Mouse (Mus musculus) granulocyte monocyte progenitor cell, adult 5-6 weeks (primary cell): ENCODE results near the gene Rnaseh2a. TPM values are rescaled to one million over a fixed set of nuclear protein-coding genes. Genes with fewer than 3 reads are reported as not detected.

Experiments
- ATAC-seq: replicated peaks from 2 replicates; pipeline ENCODE4 v1.8.0; 2016; ENCODE audit warnings: mild to moderate bottlenecking, moderate TSS enrichment, inconsistent platforms; ENCODE audit not compliant: poor library complexity, severe bottlenecking
- total RNA-seq, 2 experiments: library from RNA; stranded (forward) in 1 of 2; stranded (reverse) in 1 of 2; fragments of 200-712, 200-1000 nt in 1 of 2; fragments of >200 nt in 1 of 2; fragmentation: Nextera tagmentation in 1 of 2; gene quantifications; 2 replicates each; pipeline ENCODE4 v1.2.3; 2014 to 2017

Rnaseh2a gene
- 116 and 172 TPM in 2 replicates for total RNA-seq (2014; fragmentation: Nextera tagmentation)
- 91.3 and 148 TPM in 2 replicates for total RNA-seq (2017)

DNA sequence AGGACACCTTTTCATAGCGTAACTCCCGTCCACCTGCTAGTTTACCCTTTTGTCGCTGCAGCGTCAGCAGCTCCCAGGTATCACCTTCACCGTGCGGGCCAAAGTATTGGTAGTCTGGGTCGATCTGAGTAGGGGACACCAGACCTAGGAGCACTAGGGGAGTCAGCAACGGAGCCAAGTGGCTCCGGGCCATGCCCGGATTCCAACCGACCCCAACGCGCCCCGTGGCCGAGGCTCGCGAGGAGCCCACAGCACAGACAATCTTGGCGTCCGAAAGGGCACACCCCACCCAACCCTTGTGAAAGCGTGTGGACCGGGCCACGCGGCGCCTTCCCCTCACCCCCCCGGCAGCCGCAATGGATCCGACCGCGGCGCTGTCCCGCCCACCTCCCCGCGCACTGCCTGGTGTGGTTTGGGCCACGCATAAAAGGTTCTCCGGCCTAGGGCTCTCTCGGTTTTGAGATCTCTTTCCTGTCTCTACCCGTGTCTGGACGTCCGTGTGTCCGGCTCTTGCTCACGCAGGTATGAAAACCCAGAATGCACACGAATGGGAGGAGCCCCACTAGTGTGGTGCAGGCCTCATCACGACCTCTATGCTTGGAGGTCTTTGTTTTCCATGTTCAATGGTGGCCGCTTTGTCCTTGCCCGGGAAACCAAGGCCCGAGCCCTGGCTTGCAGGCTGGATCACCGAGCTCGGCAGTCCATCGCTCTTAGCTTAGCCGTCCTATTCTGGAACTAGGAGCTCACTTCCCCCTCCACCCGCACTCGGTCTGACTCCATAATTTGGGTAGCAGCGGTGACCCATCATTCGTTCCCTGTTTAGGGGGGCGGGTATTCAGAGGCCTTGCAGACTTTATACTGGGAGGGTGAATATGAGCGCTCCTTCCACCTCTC, at the start of gene Rnaseh2a, which contains the start of the genes Gm49661 and Prdx2:
Gene Rnaseh2a (minus strand): TSS at position 527 of the 894 bp plus-strand sequence.
Gene Gm49661 (minus strand): TSS at position 193 of the 894 bp plus-strand sequence.
Gene Prdx2 (plus strand): TSS at position 347 of the 894 bp plus-strand sequence.
- peak; percentile 59 for ATAC-seq

DNA sequence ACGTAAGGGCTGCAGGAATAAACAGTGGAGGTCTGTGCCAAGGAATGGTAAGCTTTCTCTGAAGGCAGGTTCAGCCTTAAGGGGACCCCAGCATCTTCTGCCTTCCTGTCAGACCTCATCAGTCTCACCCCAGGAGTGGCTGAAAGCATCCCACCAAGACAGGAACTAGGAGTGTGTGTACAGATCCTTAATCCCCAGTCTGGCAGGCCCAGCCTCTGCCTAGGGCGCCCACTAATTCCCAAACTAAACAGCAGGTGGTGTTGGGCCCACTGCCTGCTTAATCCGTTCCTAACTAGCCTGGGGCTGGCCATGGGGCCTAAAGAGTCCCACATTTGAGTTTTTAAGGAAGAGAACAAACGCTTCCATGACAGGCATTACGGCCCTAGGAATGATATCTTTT, 47.6 kb upstream of the Rnaseh2a start:
- no peak for ATAC-seq

DNA sequence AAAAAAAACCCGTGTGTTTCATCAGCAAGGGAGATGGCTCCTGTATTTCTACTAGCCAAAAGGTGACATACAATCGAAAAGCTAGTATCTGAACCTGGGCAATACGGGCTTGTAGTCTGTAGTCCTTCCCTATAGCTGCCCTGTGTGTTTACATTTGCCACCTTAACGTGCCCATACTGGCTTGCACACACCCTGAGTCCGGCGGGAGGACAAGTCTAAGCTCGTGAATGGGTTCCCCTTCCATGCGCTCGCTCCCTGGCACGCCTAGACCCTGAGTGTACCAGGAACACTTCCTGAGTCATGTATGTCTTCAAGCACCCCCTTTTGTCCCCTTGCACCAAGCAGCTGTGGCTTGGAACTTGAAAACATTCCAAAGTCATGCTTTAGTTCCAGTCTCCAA, 47.2 kb upstream of the Rnaseh2a start:
- ATAC-seq = no peak

DNA sequence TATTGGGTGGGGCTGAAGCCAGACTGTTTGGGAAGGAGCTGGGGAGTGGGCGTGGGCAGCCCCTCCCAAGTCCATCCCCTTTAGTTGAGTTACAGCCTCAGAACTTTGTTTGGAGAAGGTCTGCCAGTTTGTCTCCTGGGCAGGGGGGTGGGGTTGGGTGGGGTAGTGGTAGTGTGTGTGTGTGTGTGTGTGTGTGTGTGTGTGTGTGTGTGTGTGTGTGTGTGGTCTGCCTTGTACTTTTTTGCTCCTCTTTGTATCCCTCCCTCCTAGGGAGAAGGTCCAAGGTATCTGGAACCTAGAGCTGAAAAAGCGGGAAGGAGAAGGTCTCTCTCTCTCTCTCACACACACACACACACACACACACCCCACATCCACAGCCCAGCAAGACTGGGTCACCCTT, 44.9 kb upstream of the Rnaseh2a start, which contains the start of gene Best2:
Gene Best2 (minus strand): TSS at position 101 of the 400 bp plus-strand sequence.
- ATAC-seq = no peak

DNA sequence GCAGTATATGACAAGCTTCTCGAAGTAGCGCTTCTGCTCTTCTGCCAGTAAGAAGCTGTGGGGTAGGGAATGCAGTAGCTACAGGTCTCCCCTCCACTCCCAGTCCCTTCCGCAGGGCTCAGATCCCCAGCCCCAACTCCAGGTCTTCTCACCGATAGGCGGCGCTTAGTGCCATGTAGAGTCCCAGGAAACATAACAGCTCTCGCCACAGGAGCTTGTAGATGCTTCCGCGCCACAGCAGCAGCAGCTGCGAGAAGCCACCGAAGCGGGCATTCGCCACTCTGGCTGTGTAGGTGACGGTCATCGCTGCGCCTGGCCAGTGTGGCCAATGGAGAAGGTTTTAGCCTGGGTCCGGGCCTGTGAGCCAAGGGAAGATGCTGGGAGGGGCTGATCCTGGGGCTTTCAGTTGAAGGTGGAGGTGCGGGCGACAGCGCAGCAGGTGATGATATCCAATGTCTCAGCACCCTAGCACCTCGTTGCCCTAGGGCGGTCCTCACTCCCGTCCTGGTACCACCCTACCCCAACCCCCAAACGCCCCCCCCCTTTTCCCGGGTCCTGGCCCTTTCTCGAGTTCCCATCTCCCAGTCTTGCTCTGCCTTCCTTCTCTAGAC, 43.8 kb upstream of the Rnaseh2a start:
- peak; percentile 90 for ATAC-seq

DNA sequence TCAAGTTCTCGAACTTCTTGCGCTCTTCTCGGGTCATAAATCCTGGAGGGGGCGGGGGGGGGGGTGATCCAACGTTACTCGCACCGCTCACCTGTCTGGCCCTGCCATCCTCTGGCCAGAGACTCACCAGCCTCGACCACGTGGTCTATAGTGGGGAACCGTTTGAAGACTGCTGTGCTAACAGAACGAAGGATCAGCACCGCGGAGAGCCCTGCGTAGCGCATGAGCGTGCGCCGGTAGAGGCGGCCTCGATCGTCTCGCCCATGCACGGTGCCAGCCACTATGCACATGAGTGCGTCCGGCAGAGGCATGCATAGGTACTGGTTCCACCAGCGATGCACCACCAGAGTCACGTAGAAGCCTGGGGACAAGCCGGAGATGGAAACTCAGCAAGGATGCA, 41.7 kb upstream of the Rnaseh2a start:
- ATAC-seq = peak; percentile 24; the same call in 1 of the 2 replicates

DNA sequence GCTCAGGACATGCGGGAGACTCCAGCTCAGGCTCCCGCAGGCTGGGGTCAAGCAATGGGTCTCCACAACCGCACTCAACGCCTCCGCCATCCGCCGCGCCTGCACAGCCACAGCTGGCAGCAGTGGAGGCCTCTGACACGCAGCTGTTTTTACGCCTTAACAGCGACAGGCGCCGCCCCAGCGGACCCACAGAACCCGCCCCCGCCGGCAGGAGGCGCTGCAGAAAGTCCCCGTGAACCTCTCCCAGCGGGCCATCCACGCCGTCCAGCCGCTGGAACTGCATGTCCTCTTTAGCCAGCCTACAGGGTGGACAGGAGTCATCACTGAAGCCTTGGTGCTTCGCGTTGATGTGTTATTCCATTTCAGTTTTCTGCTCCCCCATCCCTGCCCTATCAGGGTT, 38.1 kb upstream of the Rnaseh2a start:
- ATAC-seq = peak; percentile 73

DNA sequence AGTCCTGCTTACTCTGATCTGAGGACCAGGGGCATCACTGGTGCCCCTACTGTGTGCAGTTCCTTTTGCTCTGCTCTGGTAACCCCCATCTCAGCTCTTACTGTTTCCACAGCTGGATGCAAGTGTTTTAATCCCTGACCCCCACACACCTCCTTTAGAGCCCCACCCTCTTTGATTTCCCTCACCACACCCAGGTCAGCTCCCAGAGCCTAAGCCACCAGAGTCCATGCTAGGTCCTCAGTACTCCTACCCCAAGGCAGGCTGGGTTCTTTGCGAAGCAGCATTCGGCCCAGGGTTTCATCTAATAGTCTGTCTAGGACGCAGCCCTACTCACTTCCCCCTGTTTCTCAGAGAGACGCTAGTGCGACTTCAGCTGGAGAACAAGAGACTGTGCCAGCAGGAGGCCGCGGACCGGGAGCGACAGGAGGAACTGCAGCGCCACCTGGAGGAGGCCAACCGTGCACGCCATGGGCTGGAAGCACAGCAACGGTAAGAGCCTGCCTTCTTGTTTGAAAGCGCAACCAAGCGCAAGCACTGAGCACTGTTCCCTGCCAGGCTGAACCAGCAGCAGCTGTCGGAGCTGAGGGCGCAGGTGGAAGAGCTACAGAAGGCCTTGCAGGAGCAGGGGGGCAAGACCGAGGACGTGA, 28.2 kb upstream of the Rnaseh2a start:
- peak; percentile 99 for ATAC-seq

DNA sequence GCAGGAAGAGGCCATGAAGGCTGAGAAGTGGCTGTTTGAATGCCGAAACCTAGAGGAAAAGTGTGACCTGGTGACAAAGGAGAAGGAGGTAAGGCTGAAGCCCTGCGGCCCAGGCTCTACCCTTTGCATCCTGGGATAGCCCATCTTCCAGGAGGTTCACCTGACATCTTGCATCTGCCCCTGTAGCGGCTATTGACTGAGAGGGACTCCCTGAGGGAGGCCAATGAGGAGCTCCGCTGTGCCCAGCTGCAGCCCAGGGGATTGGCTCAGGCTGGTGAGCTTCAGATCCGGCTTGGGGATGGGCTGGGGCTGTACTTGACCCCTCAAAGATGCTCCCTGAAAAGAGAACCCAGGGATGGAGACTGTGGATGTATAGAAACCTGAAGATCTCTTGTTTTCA, 27.4 kb upstream of the Rnaseh2a start:
- ATAC-seq = no peak

DNA sequence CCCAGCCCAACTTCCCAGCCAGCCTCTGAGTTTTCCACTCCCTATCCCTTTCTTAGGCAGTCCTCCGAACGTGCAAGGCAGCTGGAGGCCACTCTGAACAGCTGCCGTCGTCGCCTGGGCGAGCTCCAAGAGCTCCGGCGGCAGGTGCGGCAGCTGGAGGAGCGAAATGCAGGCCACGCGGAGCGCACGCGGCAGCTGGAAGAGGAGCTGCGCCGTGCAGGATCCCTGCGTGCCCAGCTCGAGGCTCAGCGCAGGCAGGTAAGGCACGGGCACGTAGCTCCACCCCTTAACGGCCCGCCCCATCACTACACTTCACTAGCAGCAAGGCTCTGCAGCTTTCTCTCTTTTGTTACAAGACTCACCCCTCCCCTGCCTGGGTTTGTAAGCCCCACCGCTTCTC, 26.1 kb upstream of the Rnaseh2a start:
- ATAC-seq = no peak

DNA sequence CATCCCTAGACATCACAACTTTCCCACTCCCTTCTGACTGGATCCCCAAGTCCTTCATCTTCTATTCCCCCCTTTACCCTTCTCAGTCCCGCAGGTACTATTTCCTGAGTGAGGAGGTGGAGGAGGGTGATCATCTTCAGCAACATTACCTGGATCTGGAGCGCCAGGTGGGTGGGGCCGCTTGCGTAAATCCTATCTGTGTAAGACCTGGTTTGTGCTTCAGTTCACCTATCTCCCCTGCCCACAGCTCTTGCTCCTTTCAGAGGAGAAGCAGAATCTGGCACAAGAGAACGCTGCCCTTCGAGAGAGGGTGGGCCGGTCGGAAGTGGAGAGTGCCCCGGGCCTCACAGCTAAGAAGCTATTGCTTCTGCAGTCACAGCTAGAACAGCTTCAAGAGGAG, 24.8 kb upstream of the Rnaseh2a start:
- no peak for ATAC-seq

DNA sequence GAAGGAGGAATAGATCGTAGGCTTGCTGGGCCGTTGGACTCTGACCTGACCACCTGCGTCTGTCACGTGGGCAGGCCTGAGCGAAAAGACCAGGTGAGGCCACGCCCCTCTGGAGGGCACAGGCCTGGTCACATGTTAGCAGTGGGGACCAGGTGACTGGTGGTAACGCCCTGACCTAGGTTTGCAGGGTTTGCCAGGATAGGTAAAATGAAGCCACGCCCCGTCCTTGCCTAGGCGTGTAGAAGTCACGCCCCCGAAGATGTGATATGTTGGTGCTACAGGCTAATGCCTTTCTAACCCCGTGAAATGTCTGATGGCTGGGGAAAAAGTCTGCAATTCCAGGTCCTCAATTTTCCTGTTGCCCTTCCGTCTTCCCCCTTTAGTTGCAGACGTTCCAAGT, 21.3 kb upstream of the Rnaseh2a start:
- peak; percentile 13 for ATAC-seq

DNA sequence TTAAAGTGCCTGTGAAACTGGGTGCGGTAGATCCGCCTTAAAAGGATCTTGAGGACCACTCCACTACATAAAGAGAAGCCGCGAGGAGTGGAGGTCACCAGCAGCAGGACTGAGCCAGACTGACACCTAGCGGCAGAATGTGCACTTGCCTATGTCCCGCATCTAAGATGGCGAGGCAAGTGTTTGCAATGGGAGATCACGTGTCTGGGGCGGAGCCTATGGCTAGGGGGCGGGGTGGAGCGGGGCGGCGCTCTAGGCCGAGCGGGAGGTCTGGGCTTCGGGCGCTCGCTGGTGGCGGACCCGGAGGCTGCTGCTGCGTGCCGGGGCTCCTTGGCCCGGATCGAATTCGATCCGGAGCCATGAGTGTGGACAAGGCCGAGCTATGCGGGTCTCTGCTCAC, 20.8 kb upstream of the Rnaseh2a start, which contains the start of gene Hook2:
Gene Hook2 (plus strand): TSS at position 255 of the 400 bp plus-strand sequence.
- ATAC-seq = peak; percentile 70

DNA sequence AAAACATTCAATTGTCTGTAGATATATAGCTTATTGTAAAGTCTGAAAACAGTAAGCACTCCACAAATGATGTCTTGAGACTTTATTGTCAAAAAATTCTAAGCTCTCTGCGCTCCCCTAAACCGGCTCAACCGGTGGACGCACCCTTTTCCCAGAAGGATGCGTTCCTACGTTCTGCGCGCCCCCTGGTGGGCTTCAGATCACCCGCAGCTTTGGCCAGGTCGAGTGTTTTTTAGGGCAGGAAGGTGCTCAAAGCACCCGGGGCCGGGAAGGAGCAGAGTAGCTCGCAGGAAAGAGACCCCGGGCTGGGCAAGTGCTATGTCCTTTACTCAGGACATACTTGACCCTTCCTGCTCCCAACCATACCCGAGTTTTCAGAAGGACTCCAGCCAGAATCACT, 20.2 kb upstream of the Rnaseh2a start:
- ATAC-seq = peak; percentile 41

DNA sequence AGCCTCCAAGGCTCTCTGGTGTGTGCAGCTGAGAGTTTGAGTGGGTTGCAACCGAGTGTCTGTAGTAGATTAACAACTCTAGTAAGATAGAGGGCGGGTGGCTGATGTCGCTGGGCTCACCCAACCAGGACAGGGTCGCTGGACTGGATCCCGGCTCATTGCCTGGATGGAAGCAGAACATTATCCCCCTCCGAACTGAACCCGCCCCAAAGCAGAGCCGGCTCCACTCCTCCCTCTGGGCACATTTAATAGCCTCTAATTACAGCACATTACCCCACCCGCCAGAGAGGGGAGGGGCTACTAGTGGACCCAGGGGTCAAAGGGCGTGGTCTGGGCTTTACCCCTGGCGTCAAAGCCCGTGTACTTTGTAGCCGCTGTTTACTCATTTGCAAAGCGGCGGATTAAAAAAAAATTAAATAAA, 19.8 kb upstream of the Rnaseh2a start:
- no peak for ATAC-seq

DNA sequence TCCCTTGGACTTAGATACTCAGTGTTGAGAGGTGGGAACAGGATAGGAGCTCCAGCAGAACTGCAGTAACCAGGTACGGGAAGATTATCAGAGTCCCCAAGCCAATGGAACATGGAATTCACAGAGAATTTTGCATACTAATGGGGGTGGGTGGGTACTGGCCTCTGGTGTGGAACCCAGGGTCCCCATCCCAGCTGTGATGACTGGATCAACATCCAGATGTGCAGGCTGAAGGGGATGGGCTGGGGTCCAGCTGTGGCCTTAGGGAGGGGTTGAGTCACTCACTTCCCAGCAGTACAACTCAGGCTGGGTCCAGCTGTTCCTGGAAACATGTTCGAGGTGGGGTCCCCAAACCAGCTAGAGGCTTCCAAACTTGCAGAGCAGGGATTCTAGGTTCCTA, 18.3 kb upstream of the Rnaseh2a start:
- no peak for ATAC-seq

DNA sequence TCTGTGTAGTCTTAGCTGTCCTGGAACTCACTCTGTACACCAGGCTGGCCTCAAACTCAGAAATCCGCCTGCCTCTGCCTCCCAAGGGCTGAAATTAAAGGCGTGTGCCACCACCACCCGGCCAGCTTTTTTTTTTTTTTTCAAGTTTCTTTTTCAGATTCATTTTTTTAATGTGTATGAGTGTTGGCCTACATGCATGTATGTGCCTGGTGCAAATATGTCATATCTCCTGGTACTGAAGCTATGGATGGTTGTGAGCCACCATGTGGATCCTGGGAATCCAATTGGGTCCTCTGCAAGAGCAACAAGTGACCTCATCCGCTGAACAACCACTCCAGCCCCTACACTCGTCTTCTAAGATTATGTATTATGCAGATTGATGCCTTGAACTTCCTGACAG, 17.8 kb upstream of the Rnaseh2a start:
- no peak for ATAC-seq

DNA sequence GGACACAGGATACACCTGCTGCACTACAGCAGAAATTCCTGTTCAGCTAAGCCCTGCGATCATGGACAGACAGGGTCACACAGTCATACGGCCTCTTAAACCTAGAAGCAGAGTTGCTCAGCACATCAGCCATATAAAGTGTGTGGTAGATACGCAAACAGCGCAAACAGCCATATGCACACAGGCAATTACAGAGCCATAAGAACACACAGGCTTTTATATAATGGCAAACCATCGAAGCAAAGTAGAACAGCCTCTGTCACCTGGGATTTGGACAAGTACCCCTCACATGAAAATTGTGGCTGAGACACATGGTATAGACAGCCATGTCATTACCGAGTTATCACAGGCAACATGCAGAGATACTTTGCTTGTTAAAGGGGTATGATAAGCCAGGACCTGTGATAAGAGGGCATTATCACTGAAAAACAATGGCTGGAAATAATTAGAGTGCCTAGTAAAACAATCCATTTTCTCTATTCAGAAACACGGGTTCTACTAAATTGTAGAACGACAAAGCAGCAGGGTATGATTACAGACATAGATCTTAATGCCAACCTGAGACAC, 16.9 kb upstream of the Rnaseh2a start:
- ATAC-seq = no peak

DNA sequence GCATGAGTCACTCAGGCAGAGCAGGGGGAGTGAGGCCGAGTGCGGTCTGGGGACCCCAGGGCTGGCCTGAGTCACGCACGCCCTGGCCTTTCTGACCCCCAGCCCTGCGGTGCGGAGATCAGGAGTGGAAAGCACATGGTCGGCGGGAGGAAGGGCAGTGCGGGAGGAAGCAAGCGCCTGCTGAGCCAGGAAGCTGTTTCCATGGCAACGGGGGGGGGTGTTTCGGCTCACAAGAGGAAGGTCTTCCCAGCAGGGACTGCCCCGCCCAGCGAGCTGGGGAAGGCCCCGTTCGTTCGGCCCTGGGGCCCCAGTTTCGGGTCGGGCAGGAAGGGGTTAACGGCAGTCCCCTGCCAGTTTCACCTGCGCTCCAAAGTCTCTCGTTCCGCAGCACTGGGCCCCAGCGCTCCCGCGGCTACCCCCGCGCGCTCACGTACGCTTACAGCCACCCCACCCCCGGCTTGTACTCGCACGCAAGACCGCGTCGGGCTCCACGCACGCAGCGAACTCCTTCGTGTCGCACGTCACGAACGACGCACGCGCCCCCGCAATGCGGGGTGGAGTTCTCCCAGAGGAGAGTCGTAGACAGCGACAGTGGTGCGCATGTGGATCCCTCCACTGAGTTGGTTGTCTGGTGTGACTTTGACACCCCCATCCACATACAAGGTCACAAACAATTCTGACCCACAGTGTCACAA, 16.3 kb upstream of the Rnaseh2a start:
- peak; percentile 56 for ATAC-seq
